Mouse (Mus musculus) forebrain, embryonic 12.5 days (tissue): ENCODE measurements around the gene Kcnma1. TPM values are rescaled to one million over a fixed set of nuclear protein-coding genes. Genes with fewer than 3 reads are reported as not detected.

Experiments
- ATAC-seq: fragments of 200-750 bp; cut with Nextera tagmentation; 2 replicates; pipeline ENCODE4 v1.8.0; 2017; ENCODE audit warnings: moderate TSS enrichment; ENCODE audit not compliant: low FRiP score
- H3K27ac ChIP-seq: fragments of 300-500 bp; sonication (generic); 2 replicates; pipeline ENCODE4 v1.5.1; 2016; ENCODE audit warnings: mild to moderate bottlenecking
- H3K27me3 ChIP-seq: fragments of 300-500 bp; sonication (generic); 2 replicates; pipeline ENCODE4 v1.6.1; 2016; ENCODE audit warnings: mild to moderate bottlenecking
- H3K36me3 ChIP-seq: fragments of 300-500 bp; sonication (generic); replicated peaks from 2 replicates; pipeline ENCODE4 v1.6.1; 2016; ENCODE audit warnings: mild to moderate bottlenecking
- H3K4me1 ChIP-seq: fragments of 300-500 bp; sonication (generic); 2 replicates; pipeline ENCODE4 v1.6.1; 2016
- H3K4me2 ChIP-seq: fragments of 300-500 bp; sonication (generic); 2 replicates; pipeline ENCODE4 v1.6.1; 2016; ENCODE audit warnings: mild to moderate bottlenecking, moderate library complexity
- H3K4me3 ChIP-seq: fragments of 300-500 bp; sonication (generic); replicated peaks from 2 replicates; pipeline ENCODE4 v1.5.1; 2016; ENCODE audit warnings: mild to moderate bottlenecking
- H3K9ac ChIP-seq: fragments of 300-500 bp; sonication (generic); 2 replicates; pipeline ENCODE4 v1.6.1; 2016; ENCODE audit warnings: mild to moderate bottlenecking
- H3K9me3 ChIP-seq: fragments of 300-500 bp; sonication (generic); 2 replicates; pipeline ENCODE4 v1.6.1; 2016
- WGBS: fragments of 180-500 bp; shearing (Covaris S2); methylation state at CpG from one replicate; pipeline ENCODE4 v1.1.7; 2016; 5-methylcytosine and 5-hydroxymethylcytosine counted together
- polyA plus RNA-seq: library from polyadenylated mRNA; unstranded; fragments of >200 nt; fragmentation: Nextera tagmentation; extraction: Ambion mirVana; gene quantifications from 2 replicates; pipeline ENCODE4 v1.2.1, GENCODE M21; 2016

Gene Kcnma1
- polyA plus RNA-seq, 1 experiment from 2014 or later = 2.6 TPM

DNA sequence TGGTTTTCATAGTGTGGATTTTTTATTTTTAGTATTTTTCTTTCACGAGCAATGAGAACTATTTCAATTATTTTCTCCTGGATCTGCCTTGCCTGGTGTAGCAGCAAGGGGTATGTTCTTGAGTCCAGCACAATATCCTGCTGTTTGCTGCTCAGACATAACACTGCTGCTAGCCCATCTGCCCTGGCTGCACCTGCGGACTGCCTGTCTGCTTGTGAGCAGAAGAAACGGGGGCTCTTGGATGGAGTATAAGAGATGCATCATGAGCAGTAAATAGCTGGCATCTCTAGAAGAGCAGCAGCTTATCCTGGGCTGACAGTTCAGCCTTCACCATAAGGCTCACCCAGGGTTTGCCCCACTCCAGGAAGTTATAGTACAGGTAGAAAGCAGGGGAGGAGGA lies 687.5 kb downstream of the Kcnma1 start:
- no peak overlapping the region for H3K4me3 ChIP-seq
- H3K4me1 ChIP-seq = no peaks in the 10 kb centered on the region
- no peaks in the 10 kb centered on the region for H3K36me3 ChIP-seq
- no peak overlapping the region for H3K4me2 ChIP-seq
- H3K27ac ChIP-seq = no peak overlapping the region
- H3K27me3 ChIP-seq = no peaks in the 10 kb centered on the region
- no peaks in the 10 kb centered on the region for H3K9me3 ChIP-seq
- 81% methylated on average over 3 of the region's 3 CpGs for WGBS
- ATAC-seq = no peak
- no peak overlapping the region for H3K9ac ChIP-seq

DNA sequence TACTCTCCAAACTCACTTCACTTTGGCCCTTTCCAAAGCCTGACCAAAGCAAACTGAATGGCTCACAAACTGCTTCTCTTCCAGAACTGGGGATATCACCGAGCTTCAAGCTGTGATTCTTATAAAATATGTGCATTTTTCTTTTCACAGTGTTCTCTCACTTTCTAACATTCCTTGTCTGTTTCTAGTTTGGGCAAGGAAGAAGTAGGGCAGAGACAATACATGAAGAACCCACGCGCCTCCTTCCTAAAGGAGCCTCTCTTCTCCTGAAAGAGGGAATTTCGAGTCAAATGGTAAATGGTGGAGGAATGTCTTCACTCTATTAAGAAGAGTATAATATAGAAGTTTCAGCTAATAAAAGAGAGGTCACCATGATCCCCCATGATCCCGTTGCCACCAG lies 709.0 kb downstream of the Kcnma1 start:
- Histone ChIP-seq H3K36me3 (no peaks in the 10 kb centered on the region), H3K9ac (no peak overlapping the region), H3K4me2 (no peak overlapping the region), H3K4me1 (no peaks in the 10 kb centered on the region), H3K9me3 (no peaks in the 10 kb centered on the region), H3K4me3 (no peak overlapping the region), H3K27me3 (no peaks in the 10 kb centered on the region), H3K27ac (no peak overlapping the region)
- 84% methylated on average over 5 of the region's 5 CpGs for WGBS
- ATAC-seq = no peak

- Histone ChIP-seq H3K4me3 (no peak overlapping the region), H3K9ac (no peak overlapping the region), H3K9me3 (no peaks in the 10 kb centered on the region), H3K27ac (no peak overlapping the region), H3K36me3 (no peaks in the 10 kb centered on the region), H3K27me3 (no peaks in the 10 kb centered on the region), H3K4me1 (no peaks in the 10 kb centered on the region), H3K4me2 (no peak overlapping the region)
- WGBS = 81% methylated on average over 2 of the region's 2 CpGs
- no peak for ATAC-seq
Observed at GRCm38 (mm10) chr14:23300443-23300842, 713.8 kb downstream of the Kcnma1 start.

DNA sequence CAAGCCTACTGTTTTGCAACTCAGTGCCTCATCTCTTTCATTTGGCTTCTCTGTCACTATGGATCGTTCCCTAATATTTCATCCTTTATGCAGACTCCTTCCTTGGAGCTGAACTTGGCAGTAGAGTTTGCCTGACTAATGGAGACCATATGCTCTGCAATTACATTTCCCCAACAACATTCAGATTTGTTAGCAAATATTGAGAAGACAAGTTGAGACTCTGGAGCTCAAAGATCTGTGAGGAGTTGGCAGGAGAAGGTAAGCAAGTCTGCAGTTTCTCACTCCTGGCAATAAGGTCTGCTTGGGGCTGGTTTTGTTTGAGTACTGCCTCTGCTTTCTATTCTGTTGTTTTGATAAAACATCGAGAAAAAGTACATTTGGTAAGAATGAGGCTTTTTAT lies 723.7 kb downstream of the Kcnma1 start:
- H3K4me3 ChIP-seq = no peak overlapping the region
- no peak overlapping the region for H3K27ac ChIP-seq
- H3K27me3 ChIP-seq = no peaks in the 10 kb centered on the region
- H3K9me3 ChIP-seq = no peaks in the 10 kb centered on the region
- H3K36me3 ChIP-seq = no peaks in the 10 kb centered on the region
- H3K4me2 ChIP-seq = no peak overlapping the region
- WGBS = 87% methylated on average over 2 of the region's 2 CpGs
- H3K9ac ChIP-seq = no peak overlapping the region
- ATAC-seq = no peak
- H3K4me1 ChIP-seq = no peaks in the 10 kb centered on the region

- Histone ChIP-seq H3K4me2 (no peak overlapping the region), H3K9me3 (no peaks in the 10 kb centered on the region), H3K27me3 (no peaks in the 10 kb centered on the region), H3K4me3 (no peak overlapping the region), H3K9ac (no peak overlapping the region), H3K27ac (no peak overlapping the region), H3K36me3 (no peaks in the 10 kb centered on the region), H3K4me1 (no peaks in the 10 kb centered on the region)
- 57% methylated on average over 4 of the region's 4 CpGs for WGBS
- ATAC-seq = no peak
Observed at GRCm38 (mm10) chr14:23266554-23267309, 747.6 kb downstream of the Kcnma1 start.

- no peaks in the 10 kb centered on the region for H3K27me3 ChIP-seq
- H3K4me1 ChIP-seq = no peaks in the 10 kb centered on the region
- H3K27ac ChIP-seq = no peak overlapping the region
- ATAC-seq = no peak
- no peaks in the 10 kb centered on the region for H3K9me3 ChIP-seq
- H3K36me3 ChIP-seq = no peaks in the 10 kb centered on the region
- H3K4me2 ChIP-seq = no peak overlapping the region
- no peak overlapping the region for H3K4me3 ChIP-seq
- 85% methylated on average over 4 of the region's 4 CpGs for WGBS
- H3K9ac ChIP-seq = no peak overlapping the region
Observed at GRCm38 (mm10) chr14:23253154-23253553, 761.1 kb downstream of the Kcnma1 start.

GRCm38 (mm10) chr14:23244446-23244845 lies 769.8 kb downstream of the Kcnma1 start:
- 94% methylated on average over 5 of the region's 5 CpGs for WGBS
- Histone ChIP-seq H3K4me3 (no peak overlapping the region), H3K9ac (no peak overlapping the region), H3K4me1 (no peaks in the 10 kb centered on the region), H3K4me2 (no peak overlapping the region), H3K36me3 (no peaks in the 10 kb centered on the region), H3K27me3 (no peaks in the 10 kb centered on the region), H3K9me3 (no peaks in the 10 kb centered on the region), H3K27ac (no peak overlapping the region)
- ATAC-seq = no peak

DNA sequence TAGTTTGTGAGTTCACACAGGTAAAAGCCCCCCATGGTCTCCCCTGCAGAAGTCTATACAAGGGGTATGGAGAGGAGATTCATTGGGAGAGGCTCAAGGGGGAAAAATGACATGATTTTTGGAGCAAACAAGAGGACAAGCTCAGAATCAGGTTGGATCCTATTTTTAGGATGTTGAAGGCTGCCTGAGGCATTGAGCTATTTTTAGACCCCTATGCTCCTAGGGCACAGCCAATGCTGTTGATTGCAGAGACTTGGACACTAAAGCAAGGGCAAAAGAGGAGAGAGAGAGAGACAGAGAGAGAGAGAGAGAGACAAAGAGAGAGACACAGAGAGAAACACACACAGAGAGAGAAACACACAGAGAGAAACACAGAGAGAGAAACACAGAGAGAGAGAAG lies 770.4 kb downstream of the Kcnma1 start:
- no peaks in the 10 kb centered on the region for H3K36me3 ChIP-seq
- H3K4me3 ChIP-seq = no peak overlapping the region
- no peaks in the 10 kb centered on the region for H3K27me3 ChIP-seq
- H3K4me2 ChIP-seq = no peak overlapping the region
- H3K4me1 ChIP-seq = no peaks in the 10 kb centered on the region
- no peak overlapping the region for H3K9ac ChIP-seq
- no peaks in the 10 kb centered on the region for H3K9me3 ChIP-seq
- H3K27ac ChIP-seq = no peak overlapping the region
- no peak for ATAC-seq

Other genes with a start within 250 kb of the Kcnma1 start
- gene Dlg5, start 231.4 kb upstream of the Kcnma1 start, polyA plus RNA-seq = 20.9 and 22.5 TPM in 2 replicates